Mouse (Mus musculus) megakaryocyte, embryonic 14.5 days (primary cell): ENCODE measurements at regions not wholly inside any gene's neighbourhood (a gene's known extent, or its start where the extent isn't known, plus 50 kb on each side); places are given as distances from the start of the nearest gene placed in this dataset.

ENCODE experiments used
- FLI1 ChIP-seq: IDR thresholded peaks from 2 replicates; pipeline ENCODE4 v1.6.1; 2012; ENCODE audit warnings: low read length, inconsistent platforms, mixed read lengths
- GATA1 ChIP-seq: IDR thresholded peaks from 3 replicates; pipeline ENCODE4 v1.6.1; 2012; ENCODE audit warnings: mixed read lengths, low read length, inconsistent platforms, borderline replicate concordance

DNA sequence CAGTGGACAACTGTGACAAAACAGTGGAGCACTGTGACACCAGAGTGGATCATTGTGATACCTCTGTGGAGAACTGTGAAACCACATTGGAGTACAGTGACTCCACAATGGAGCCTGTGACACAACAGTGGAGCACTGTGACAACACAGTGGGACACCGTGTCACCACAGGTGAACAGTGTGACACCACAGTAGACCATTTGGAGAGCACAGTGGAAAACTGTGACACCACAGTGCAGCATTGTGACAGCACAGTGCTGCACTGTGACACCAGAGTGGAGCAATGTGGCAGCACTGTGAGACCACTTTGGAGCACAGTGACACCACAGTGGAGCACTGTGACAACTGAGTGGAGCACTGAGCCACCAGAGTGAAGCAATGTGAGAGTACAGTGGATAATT lies 111.7 kb upstream of the Vmn1r2 start:
- TF ChIP-seq FLI1: no peak
- no peak for TF ChIP-seq GATA1
